Mouse (Mus musculus): ENCODE results near the gene Ccdc63.

Ccdc63 gene

DNA sequence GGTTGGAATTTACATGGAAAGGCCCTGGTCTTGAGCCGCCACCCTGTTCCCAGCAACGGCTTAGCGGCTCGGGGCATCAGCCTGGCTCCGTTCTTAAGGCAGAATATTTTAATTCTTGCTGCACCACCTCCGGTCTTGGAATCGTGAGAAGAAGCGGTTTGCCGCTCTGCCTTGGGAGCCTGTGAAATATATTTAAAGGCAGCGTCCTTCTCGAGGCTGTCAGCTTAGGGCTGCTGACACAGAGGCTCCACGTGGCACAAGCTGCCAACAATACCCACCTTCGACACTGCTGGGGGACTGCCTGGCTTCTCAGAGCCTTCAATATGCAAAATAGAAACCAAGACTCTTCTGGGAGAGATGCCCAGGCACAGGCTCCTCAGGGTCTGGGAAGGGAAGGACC is 72.1 kb downstream of the Ccdc63 start:
- no peak for DNase-seq (ENCODE audit: low read depth, low spot score)
- no peaks in the 10 kb centered on the region for H3K27me3 ChIP-seq (ENCODE audit: control insufficient read depth, insufficient read depth, low read length, poor library complexity, severe bottlenecking)
- H3K36me3 ChIP-seq (ENCODE audit: control insufficient read depth, insufficient read depth, low read length, poor library complexity, severe bottlenecking), result no peaks in the 10 kb centered on the region

DNA sequence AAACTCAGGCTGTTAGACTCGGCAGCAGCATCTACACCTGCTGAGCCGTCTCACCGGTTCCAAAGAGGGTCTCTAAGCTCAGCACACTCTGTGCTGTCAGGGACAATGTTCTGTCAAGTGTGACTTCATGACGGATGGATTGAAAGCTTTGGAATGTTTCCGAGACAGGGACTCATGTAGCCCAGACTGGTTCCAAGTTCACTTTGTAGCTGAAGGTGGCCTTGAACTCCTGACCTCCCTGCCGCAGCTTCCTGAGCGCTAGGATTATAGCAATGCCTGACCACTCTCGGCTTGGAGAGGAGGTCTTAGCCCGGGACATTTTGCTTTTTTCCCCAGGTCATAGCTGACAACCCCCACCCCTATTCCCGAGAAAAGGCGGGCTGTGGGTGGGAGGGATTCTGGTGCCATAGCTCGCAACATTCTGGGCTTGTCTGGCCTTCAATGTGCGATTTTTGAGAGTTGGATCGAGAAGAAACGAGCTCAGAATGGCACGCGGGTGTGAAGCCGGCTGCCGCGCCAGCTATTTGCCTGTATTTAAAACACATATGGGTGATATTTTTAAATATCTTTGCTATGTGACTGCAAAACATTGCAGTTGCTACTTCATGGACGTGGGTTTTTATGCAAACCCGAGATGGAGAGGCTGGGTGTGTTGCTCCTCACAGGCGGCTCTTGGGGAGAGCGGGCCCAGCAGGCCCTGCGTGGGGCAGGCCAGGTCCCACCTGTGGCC is 77.3 kb downstream of the Ccdc63 start:
- no peak for DNase-seq (ENCODE audit: low read depth, low spot score)
- no peaks in the 10 kb centered on the region; the same call in 1 of the 2 replicates for H3K27me3 ChIP-seq (ENCODE audit: control insufficient read depth, insufficient read depth, low read length, poor library complexity, severe bottlenecking)
- no peaks in the 10 kb centered on the region for H3K36me3 ChIP-seq (ENCODE audit: control insufficient read depth, insufficient read depth, low read length, poor library complexity, severe bottlenecking)

- no peaks in the 10 kb centered on the region for H3K36me3 ChIP-seq (ENCODE audit: control insufficient read depth, insufficient read depth, low read length, poor library complexity, severe bottlenecking)
- no peaks in the 10 kb centered on the region; the same call in 1 of the 2 replicates for H3K27me3 ChIP-seq (ENCODE audit: control insufficient read depth, insufficient read depth, low read length, poor library complexity, severe bottlenecking)
- no peak for DNase-seq (ENCODE audit: low read depth, low spot score)
Measured at GRCm38 (mm10) chr5:122062479-122062878, 78.1 kb downstream of the Ccdc63 start.

GRCm38 (mm10) chr5:122060767-122061333 is 79.8 kb downstream of the Ccdc63 start:
- DNase-seq (ENCODE audit: low read depth, low spot score), result no peak
- Histone ChIP-seq H3K27me3 (ENCODE audit: control insufficient read depth, insufficient read depth, low read length, poor library complexity, severe bottlenecking) (no peaks in the 10 kb centered on the region; the same call in 1 of the 2 replicates), H3K36me3 (ENCODE audit: control insufficient read depth, insufficient read depth, low read length, poor library complexity, severe bottlenecking) (no peaks in the 10 kb centered on the region)

GRCm38 (mm10) chr5:122059060-122060017 is 81.3 kb downstream of the Ccdc63 start:
- Histone ChIP-seq H3K27me3 (ENCODE audit: control insufficient read depth, insufficient read depth, low read length, poor library complexity, severe bottlenecking) (no peaks in the 10 kb centered on the region; the same call in 1 of the 2 replicates), H3K36me3 (ENCODE audit: control insufficient read depth, insufficient read depth, low read length, poor library complexity, severe bottlenecking) (no peaks in the 10 kb centered on the region)
- peak; percentile 59 for DNase-seq (ENCODE audit: low read depth, low spot score)
